Mouse (Mus musculus) layer of hippocampus, postnatal 14 days (tissue): ENCODE results near the gene Chrm1. TPM values are rescaled to one million over a fixed set of nuclear protein-coding genes. Genes with fewer than 3 reads are reported as not detected.

Experiments used
- DNase-seq, 2 experiments: peaks; one replicate each; pipeline ENCODE4 v3.0.0; 2021 to 2022; ENCODE audit warnings: low spot score in 2 of 2, mixed read lengths in 1 of 2
- long read RNA-seq, 2 experiments: library from polyadenylated mRNA; stranded (forward); transcript quantifications; one replicate each; pipeline ENCODE4 v2.0.0; 2021
- total RNA-seq, 2 experiments: library from RNA; stranded (reverse); gene quantifications; 2 replicates each; pipeline ENCODE4 v1.2.3; 2021

The Chrm1 gene
- total RNA-seq, result 100 to 1,000 TPM; 162 to 166 TPM
- long read RNA-seq, experiment 1, full-length matches to known transcripts, result 18 of 73 reads
- long read RNA-seq, experiment 1, partial matches to known transcripts, result 35 of 73 reads
- long read RNA-seq, experiment 1, other reads (novel, unspliced or antisense), result 20 of 73 reads
- long read RNA-seq, experiment 2, full-length matches to known transcripts, result 12 of 106 reads
- long read RNA-seq, experiment 2, partial matches to known transcripts, result 0 of 106 reads
- long read RNA-seq, experiment 2, other reads (novel, unspliced or antisense), result 94 of 106 reads

- DNase-seq, result peak; percentile 76 to 77
Measured at GRCm38 (mm10) chr19:8663360-8663839, at the start of gene Chrm1. Gene Chrm1, plus strand, starts transcription at chr19:8663789.

DNA sequence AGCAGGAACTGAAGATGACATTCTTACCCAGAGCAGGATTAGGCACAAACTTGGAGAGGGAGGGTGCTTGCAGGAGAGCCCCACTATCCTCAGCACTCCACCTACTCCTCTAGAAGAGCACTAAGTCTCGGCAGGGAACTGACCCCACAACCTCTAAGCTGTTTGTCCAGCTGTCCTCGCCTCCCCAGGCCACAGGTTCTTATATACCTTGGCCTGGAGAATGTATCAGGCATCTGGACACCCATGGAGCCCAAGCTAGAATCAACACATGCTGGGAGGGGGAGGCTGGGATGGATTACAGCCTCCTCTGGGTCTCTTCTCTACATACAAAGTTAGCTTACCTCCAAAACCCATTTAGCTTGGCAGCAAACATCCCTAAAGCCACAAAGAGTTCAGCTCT lies 49.2 kb upstream of the Chrm1 start:
- no peak for DNase-seq

GRCm38 (mm10) chr19:8616314-8616713 lies 47.3 kb upstream of the Chrm1 start:
- DNase-seq, result no peak

- no peak for DNase-seq
Measured at GRCm38 (mm10) chr19:8617904-8618303, 45.7 kb upstream of the Chrm1 start, which contains the start of gene Slc22a6. Gene Slc22a6, plus strand, starts transcription at chr19:8618039.

GRCm38 (mm10) chr19:8621098-8621497 lies 42.5 kb upstream of the Chrm1 start:
- DNase-seq, result no peak

- DNase-seq, result no peak
Measured at GRCm38 (mm10) chr19:8630249-8630648, 33.3 kb upstream of the Chrm1 start.

- no peak for DNase-seq
Measured at GRCm38 (mm10) chr19:8630826-8631225, 32.8 kb upstream of the Chrm1 start.

DNA sequence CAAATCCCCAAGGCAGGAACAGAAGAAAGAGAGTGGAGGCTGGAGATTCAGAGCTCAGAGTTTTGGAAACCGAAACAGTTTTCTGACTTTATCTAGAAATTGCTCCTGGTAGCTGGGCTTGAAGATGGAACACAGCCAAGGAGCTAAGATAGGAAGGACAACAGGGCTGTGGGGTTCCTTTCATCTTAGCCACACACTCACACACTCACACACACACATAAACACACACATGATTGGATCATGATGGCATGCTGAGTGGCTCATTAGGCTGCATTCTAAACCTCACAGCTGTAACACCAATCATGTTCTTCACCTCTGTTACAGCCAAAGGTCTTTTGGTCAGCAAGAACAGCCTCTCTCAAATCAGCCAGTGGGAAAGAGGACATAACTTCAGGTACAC lies 31.6 kb upstream of the Chrm1 start:
- DNase-seq, result no peak

- DNase-seq, result no peak
Measured at GRCm38 (mm10) chr19:8642086-8642485, 21.5 kb upstream of the Chrm1 start.

- DNase-seq, result no peak
Measured at GRCm38 (mm10) chr19:8646393-8646792, 17.2 kb upstream of the Chrm1 start.

DNA sequence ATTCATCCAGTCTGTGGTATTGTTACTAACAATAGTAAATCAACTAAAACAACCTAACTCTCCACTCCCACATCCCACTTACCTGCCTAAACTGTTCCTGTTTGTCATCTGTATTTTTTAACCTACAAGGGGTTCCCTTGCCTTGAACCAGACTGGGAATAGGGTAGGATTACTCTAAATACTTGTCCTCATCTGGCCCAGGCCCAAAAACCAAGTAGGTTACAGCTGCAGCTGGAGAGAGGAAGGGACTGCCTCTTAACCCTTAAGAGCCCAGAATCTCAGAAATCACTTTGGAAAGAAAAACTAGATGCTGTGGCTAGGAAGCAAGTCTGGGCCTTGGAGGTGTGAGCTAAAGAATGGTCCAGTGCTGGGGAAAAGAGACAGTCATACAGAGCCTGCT lies 7.8 kb upstream of the Chrm1 start:
- no peak for DNase-seq

DNA sequence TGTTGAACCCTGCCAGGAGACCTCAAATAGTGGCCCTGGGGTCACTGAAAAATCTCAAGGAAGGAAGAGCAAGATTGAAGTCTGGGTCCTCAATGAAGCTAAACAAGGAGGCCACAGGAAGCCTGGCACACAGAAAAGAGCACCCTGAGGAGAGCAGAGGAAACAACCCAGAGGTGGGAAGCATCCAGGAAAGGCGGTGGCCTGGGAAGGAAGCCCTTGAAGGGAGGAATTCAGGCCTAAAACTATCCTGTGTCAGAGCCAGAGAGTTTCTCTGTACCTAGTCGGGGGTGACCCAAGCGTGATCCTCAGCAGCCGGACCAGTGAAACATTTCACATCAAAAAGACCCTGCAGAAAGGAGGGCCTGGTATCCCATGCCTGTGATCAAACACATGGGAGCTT lies 7.2 kb upstream of the Chrm1 start:
- DNase-seq, result no peak

- peak; percentile 60 to 68 for DNase-seq
Measured at GRCm38 (mm10) chr19:8661821-8662307, 1.7 kb upstream of the Chrm1 start.

DNA sequence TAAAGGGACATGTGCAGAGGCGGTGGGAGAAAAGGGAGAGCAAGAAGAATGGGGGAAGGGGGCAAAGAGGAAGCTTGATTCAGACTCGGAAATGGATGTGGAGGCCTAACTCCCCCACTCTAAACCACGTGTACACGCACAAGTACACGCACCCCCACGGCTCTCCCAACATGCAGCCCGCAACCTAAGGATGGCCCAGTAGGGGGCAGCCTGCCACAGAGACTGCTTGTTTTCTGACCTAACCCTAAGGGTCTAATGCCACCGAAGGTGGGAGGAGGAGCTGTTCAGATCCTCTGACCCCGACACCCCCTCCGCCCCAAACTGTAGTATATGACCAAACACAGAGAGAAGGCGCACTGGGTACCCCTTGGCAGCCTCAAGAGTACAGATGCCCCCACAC lies 1.3 kb upstream of the Chrm1 start:
- peak; percentile 78 to 87 for DNase-seq

DNA sequence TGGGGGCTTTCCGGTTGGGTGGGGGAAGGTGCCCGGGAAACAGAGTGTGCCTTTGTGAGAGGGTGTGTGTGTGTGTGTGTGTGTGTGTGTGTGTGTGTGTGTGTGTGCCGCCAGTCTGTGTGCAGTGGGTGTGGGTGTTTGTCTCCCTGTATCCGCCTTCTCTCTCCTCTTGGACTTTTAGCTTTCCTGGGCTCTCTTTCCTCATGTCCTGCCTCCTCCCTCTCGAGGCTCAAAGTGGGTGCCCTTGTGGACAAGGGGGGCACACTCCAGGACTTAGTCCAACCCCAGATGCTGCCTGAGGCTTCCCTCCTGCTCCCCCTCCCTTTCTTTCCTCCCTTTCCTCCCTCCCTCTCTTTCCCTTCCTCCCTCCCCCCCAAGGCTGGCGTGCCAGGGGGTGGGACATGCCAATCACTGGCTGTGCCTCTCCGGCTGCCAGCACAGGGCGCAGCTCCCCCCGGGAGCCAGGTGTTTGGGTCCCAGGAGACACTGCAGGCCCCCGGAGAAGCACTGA lies 377 bp downstream of the Chrm1 start:
- peak; percentile 80 to 84 for DNase-seq

GRCm38 (mm10) chr19:8664859-8665258 lies 1.3 kb downstream of the Chrm1 start:
- no peak for DNase-seq

DNA sequence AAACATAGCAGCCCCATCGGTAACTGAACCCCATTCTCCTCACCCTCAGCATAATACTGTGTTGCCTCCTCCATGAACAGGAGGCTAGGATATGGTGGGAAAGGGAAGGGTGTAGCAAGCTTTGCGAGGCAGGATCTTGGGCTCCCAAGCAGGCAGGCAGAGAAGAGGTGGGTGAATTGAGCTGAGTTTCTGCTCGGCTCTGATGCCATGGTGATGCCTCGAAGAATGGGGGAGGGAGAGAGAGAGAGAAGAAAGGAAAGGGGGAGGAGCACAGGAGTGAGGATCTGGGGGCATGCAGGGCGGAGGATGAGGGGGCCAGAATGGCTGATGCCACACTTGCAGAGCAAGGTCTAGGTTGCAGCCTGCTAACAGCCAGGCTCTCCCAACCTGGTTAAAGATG lies 2.2 kb downstream of the Chrm1 start:
- DNase-seq, result peak in 1 of 2 experiments; percentile 42

DNA sequence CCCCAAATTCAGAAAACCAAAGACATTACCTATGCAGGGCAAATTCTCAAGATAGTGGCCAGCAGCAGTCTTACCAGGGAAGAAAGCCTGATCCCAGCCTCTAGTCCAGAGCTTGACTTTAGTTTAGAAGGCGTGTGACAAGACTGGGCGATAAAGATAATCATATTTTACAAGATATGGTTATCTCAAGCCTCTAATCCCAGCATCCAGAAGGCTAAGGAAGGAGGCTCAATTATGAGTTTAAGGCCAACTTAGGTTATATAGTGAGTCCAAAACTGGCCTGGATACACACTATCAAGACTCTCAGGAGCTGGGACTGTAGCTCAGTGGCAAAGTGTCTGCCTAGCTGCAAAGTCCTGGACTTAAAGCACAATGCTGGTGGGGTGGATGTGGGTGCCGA lies 9.3 kb downstream of the Chrm1 start:
- DNase-seq, result no peak

DNA sequence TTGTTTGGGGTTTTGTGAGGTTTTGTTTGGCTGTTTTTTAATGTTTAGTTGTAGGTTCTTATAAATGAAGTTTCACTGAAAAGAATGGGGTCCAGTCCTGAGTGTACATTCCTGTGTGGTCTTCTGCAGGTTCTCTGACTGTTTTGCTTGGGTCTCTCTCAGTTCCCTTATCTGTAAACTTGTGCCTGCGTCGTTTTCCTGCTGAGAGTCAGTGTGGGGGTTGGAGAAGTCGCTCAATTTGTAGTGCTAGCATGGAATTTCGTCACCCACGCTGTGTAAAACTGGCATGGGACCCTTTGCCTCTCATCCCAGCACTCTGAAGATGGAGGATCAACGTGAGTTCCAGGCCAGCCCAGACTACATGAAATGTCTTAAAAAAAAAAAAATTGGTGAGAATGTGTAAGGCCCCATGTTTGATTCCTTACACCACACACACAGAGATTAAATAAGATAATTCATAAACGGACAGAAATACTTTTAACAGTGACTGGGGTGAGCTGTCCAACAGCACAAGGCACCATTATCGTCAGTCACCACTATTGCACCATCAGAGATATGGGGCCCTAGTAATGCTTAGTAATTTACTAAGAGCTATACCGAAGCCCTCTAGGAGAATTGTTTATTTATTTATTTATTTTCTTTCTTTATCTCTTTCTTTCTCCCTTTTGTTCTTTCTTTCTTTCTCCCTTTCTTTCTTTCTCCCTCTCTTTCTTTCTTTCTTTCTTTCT lies 9.9 kb downstream of the Chrm1 start:
- no peak for DNase-seq

- no peak for DNase-seq
Measured at GRCm38 (mm10) chr19:8679031-8679779, 15.6 kb downstream of the Chrm1 start.

DNA sequence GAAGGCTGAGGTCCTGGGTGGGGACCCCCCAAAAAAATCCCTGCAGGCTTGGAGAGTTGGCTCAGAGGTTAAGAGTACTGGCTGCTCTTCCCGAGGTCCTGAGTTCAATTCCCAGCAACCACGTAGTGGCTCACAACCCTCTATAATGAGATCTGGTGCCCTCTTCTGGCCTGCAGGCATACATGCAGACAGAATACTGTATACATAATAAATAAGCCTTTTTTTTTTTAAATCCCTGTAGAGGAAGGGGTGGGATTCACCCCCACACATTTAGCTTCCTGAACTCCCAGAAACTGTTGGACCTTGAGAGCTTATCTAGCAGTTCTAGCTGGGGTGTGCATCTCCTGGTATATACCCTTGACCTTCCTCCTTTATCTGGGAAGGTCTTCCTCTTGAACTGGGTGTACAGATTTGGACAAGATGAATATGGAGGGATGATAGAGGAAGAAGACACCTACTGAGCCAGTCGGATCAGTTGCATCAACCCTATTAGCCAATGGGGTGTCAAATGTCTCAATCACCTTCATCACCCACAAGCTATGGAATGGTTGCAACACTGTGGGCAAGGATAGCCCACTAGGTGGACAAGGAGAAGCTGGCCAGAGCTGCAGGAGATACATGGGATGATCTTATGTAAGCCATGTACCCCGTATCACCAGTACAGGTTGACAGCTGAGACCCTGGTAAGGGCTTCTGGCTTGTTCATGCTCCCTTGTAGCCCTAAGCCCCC lies 18.2 kb downstream of the Chrm1 start:
- no peak for DNase-seq
